Mouse (Mus musculus): ENCODE measurements around the gene Btd. TPM values are rescaled to one million over a fixed set of nuclear protein-coding genes. Genes with fewer than 3 reads are reported as not detected.

The Btd gene
- polyA plus RNA-seq, 1 experiment from 2014 or later = 11.6 TPM

DNA sequence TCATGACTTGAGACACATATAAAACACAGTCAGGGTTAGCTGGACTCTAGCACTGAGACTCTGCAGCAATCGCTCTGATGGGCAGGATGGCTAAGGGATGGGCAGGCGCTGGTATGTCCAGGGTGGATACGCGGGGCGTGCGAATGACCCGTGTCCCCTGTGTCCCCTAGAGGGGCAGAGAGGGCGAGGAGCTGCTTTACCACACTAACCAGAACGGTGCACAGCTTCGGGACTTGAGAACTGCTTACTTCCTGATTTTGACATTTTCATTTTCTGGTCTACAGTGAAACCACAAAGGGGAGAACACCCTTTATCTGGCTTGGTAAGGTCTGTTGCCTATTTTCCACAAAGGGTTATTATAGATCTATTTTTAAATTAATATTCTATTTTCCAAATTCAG lies 44.9 kb downstream of the Btd start:
- peak overlapping the region; percentile 31 for H3K4me2 ChIP-seq
- H3K9me3 ChIP-seq (replicated peaks) = no peaks in the 10 kb centered on the region
- no peaks in the 10 kb centered on the region for H3K27me3 ChIP-seq
- ATAC-seq (ENCODE audit: insufficient read depth) = no peak
- no peak overlapping the region for H3K4me3 ChIP-seq (replicated peaks)
- WGBS (ENCODE audit: insufficient replicate concordance) = 17% methylated on average over 10 of the region's 10 CpGs
- peak overlapping the region; percentile 33; the same call in 1 of the 2 replicates for H3K27ac ChIP-seq (replicated peaks)
- no peak overlapping the region for H3K9ac ChIP-seq
- no peaks in the 10 kb centered on the region for H3K36me3 ChIP-seq (replicated peaks)
- peaks cover 12% of the 10 kb centered on the region; the same call in 1 of the 2 replicates for H3K4me1 ChIP-seq (replicated peaks)

DNA sequence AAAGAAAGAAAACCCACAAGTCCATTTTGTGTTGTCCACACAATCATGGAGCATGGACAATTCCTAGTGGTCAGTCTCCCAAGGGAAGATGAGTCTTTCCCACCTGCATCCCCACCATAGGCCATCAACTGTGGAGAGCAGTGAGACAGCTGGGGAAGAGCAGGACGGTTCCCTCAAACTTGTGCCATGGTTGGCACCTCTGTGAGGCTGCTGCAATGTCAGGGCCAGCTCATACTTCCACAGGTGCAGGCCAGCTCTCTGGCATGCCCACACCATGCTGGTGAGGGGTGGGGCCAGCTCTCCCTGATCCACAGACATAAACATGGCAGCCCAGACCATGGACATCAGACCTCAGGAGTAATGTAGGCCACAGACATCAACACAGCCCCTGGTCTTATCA lies 45.4 kb downstream of the Btd start:
- Histone ChIP-seq H3K27ac (replicated peaks) (no peak overlapping the region), H3K9me3 (replicated peaks) (no peaks in the 10 kb centered on the region), H3K4me1 (replicated peaks) (peaks cover 12% of the 10 kb centered on the region; the same call in 1 of the 2 replicates), H3K4me3 (replicated peaks) (no peak overlapping the region), H3K36me3 (replicated peaks) (no peaks in the 10 kb centered on the region), H3K9ac (no peak overlapping the region), H3K27me3 (no peaks in the 10 kb centered on the region), H3K4me2 (no peak overlapping the region)
- ATAC-seq (ENCODE audit: insufficient read depth) = no peak
- 66% methylated on average over 1 of the region's 1 CpGs for WGBS (ENCODE audit: insufficient replicate concordance)

DNA sequence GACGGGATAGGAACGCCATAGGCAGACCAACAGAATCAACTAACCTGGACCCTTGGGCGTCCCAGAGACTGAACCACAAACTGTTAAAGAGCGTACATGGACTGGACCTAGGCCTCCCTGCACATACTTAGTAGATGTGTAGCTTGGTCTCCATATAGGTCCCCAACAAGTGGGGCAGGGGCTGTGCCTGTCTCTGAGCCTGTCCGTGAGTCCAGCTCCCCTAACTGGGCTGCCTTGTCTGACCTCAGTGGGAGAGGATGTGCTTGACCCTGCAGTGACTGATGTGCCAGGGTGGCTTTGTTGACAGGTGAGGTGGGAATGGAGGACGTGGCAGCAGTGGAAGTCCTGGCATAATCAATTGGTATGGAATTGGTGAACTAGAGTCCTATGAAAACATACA lies 51.7 kb downstream of the Btd start:
- Histone ChIP-seq H3K4me2 (no peak overlapping the region), H3K27ac (replicated peaks) (no peak overlapping the region), H3K9me3 (replicated peaks) (no peaks in the 10 kb centered on the region), H3K4me3 (replicated peaks) (no peak overlapping the region), H3K4me1 (replicated peaks) (no peaks in the 10 kb centered on the region), H3K9ac (no peak overlapping the region), H3K27me3 (no peaks in the 10 kb centered on the region), H3K36me3 (replicated peaks) (peaks cover 8% of the 10 kb centered on the region; the same call in 1 of the 2 replicates)
- 79% methylated on average over 6 of the region's 6 CpGs for WGBS (ENCODE audit: insufficient replicate concordance)
- no peak for ATAC-seq (ENCODE audit: insufficient read depth)

DNA sequence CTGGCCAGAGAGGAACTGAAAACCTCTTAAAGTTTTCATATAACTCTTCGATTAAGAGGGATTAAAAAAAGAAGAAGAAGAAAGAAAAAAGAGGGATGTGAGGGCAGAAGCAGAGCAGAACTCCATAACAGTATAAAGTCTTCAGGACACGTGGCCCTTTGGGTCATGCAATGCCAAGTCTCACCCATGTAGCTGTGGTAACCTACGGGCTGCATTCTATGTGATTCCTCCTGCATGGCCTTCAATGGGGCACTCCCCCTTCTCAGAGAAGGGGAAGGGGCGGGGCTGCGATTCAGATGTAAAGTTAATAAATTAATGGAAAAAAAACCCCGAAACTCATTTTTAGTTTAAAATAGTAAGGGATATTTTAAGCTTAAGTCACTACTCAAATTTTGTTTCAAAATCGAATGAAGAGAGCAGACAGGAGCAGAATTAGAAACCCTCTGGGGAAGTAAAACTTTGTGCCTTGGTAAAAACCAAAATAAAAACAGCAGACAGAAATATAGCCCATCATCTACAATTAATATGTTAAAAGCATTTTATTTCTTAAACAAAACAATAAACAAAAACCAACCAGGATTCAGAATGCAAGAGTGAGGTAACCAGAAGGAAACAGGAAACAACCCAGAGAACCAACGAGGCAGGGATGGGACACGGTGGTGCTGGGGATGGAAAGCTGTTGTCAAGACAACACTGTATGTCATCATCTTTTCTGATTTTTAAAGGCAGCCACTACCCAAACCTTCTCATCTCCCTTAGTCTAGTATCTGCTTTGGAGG lies 55.6 kb downstream of the Btd start:
- Histone ChIP-seq H3K27ac (replicated peaks) (no peak overlapping the region), H3K27me3 (no peaks in the 10 kb centered on the region), H3K9me3 (replicated peaks) (no peaks in the 10 kb centered on the region), H3K4me2 (no peak overlapping the region), H3K36me3 (replicated peaks) (peaks cover 32% of the 10 kb centered on the region), H3K4me1 (replicated peaks) (no peaks in the 10 kb centered on the region), H3K4me3 (replicated peaks) (no peak overlapping the region), H3K9ac (no peak overlapping the region)
- no peak for ATAC-seq (ENCODE audit: insufficient read depth)
- 65% methylated on average over 9 of the region's 9 CpGs for WGBS (ENCODE audit: insufficient replicate concordance)

DNA sequence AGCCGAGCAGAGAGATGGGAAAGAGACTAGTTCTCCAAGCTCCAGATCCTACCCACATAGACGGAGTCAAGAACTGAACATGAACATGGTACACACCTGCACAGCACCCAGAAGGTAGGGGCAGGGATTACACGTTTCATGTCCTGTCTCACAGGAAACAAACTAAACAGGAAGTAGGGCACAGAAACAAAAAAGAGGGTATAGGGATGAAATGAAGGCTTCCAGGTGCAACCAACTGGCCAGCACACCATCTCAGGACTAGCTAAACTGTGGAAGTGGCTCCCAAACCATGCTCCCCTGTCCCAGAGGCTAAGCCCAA lies 56.1 kb downstream of the Btd start:
- H3K4me2 ChIP-seq = no peak overlapping the region
- H3K9ac ChIP-seq = no peak overlapping the region
- H3K9me3 ChIP-seq (replicated peaks) = no peaks in the 10 kb centered on the region
- no peak overlapping the region for H3K4me3 ChIP-seq (replicated peaks)
- H3K27me3 ChIP-seq = no peaks in the 10 kb centered on the region
- 58% methylated on average over 3 of the region's 3 CpGs for WGBS (ENCODE audit: insufficient replicate concordance)
- peaks cover 37% of the 10 kb centered on the region for H3K36me3 ChIP-seq (replicated peaks)
- ATAC-seq (ENCODE audit: insufficient read depth) = no peak
- no peak overlapping the region for H3K27ac ChIP-seq (replicated peaks)
- no peaks in the 10 kb centered on the region for H3K4me1 ChIP-seq (replicated peaks)

DNA sequence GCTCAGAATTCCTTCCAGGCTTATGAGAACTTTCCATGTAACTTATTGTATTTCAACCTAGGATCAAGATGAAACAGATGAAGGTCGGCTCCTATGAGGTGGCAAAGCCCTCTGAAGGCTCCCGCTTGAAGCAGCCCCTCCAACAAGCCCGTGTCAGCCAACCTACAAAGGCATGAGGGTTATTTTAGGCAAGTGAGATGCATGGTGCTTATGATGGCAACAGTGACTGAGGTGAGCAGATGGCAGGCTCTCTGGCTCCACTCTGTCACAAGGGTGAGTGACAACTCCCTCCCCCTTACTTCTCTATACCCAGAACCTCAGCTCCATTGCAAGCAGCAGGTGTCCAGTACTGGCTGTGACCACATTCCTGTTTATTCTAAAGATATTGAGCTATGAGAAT lies 56.5 kb downstream of the Btd start:
- 82% methylated on average over 3 of the region's 3 CpGs for WGBS (ENCODE audit: insufficient replicate concordance)
- no peak overlapping the region for H3K9ac ChIP-seq
- no peaks in the 10 kb centered on the region for H3K9me3 ChIP-seq (replicated peaks)
- peaks cover 41% of the 10 kb centered on the region for H3K36me3 ChIP-seq (replicated peaks)
- H3K4me3 ChIP-seq (replicated peaks) = no peak overlapping the region
- no peak overlapping the region for H3K4me2 ChIP-seq
- H3K27me3 ChIP-seq = no peaks in the 10 kb centered on the region
- ATAC-seq (ENCODE audit: insufficient read depth) = no peak
- no peaks in the 10 kb centered on the region for H3K4me1 ChIP-seq (replicated peaks)
- H3K27ac ChIP-seq (replicated peaks) = no peak overlapping the region

DNA sequence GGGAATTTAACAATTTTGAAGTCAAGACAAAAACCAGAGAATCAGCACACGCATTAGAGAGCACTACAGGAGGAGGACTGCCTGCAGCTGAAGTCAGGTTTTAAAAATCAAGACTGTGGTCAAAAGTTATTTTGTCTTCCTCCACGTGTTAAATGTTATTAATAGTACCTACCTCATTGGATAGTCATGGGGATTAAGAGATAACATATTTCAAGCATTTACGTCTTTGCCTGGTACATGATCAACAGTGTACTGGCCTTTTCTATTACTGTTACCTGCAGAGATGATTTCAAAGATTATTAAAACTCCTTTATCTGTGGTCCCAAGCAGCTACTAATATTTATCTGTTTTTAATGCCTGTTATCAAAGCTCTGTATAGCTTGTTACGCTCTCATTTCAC lies 56.9 kb downstream of the Btd start:
- Histone ChIP-seq H3K27ac (replicated peaks) (no peak overlapping the region), H3K9ac (no peak overlapping the region), H3K27me3 (no peaks in the 10 kb centered on the region), H3K9me3 (replicated peaks) (no peaks in the 10 kb centered on the region), H3K36me3 (replicated peaks) (peaks cover 44% of the 10 kb centered on the region), H3K4me3 (replicated peaks) (no peak overlapping the region), H3K4me2 (no peak overlapping the region), H3K4me1 (replicated peaks) (no peaks in the 10 kb centered on the region)
- WGBS (ENCODE audit: insufficient replicate concordance) = 69% methylated on average over 4 of the region's 4 CpGs
- ATAC-seq (ENCODE audit: insufficient read depth) = no peak

DNA sequence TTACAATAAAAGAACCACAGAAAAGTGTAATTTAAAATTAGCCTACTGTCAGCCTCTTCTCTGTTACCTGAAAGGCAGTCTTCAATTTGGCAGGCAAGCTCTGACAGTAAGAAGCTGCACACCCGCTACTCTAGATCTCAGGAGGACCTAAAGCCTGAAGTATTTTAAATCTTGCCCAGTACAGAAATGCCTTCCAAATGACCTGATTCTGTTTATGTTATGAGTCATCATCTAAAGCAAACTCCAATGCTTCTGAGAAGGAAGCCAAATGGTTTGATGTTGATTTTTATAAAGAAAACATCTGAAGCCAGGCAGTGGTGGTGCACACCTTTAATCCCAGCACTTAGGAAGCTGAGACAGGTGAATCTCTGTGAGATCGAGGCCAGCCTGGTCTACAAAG lies 59.5 kb downstream of the Btd start:
- WGBS (ENCODE audit: insufficient replicate concordance) = 79% methylated on average over 2 of the region's 2 CpGs
- peaks cover 53% of the 10 kb centered on the region for H3K36me3 ChIP-seq (replicated peaks)
- no peak overlapping the region for H3K27ac ChIP-seq (replicated peaks)
- H3K4me3 ChIP-seq (replicated peaks) = no peak overlapping the region
- H3K4me1 ChIP-seq (replicated peaks) = no peaks in the 10 kb centered on the region
- no peak for ATAC-seq (ENCODE audit: insufficient read depth)
- H3K4me2 ChIP-seq = no peak overlapping the region
- no peaks in the 10 kb centered on the region for H3K27me3 ChIP-seq
- no peak overlapping the region for H3K9ac ChIP-seq
- no peaks in the 10 kb centered on the region for H3K9me3 ChIP-seq (replicated peaks)

DNA sequence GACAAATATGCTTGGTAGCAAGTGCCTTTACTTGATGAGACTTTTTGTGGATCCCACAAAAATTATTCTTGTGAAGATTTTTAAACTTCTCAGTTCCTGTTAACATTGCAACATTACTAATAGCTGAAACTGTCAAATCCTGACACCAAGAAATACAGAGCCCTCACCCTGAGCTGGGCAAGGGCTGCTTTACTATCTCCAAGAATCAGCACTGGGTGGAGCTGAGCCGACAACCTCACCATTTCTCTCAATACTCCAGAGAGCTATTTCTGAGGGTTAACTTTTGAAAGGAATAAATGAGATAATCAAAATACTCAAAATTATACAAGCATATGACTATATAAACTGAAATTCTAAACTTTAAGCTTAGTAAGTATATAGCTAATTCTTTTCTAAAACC lies 68.5 kb downstream of the Btd start:
- Histone ChIP-seq H3K9me3 (replicated peaks) (no peaks in the 10 kb centered on the region), H3K4me1 (replicated peaks) (peaks cover 14% of the 10 kb centered on the region; the same call in 1 of the 2 replicates), H3K27ac (replicated peaks) (no peak overlapping the region), H3K27me3 (no peaks in the 10 kb centered on the region), H3K36me3 (replicated peaks) (peaks cover 22% of the 10 kb centered on the region), H3K4me3 (replicated peaks) (no peak overlapping the region), H3K9ac (no peak overlapping the region), H3K4me2 (no peak overlapping the region)
- 16% methylated on average over 1 of the region's 1 CpGs for WGBS (ENCODE audit: insufficient replicate concordance)
- ATAC-seq (ENCODE audit: insufficient read depth) = peak; percentile 58

DNA sequence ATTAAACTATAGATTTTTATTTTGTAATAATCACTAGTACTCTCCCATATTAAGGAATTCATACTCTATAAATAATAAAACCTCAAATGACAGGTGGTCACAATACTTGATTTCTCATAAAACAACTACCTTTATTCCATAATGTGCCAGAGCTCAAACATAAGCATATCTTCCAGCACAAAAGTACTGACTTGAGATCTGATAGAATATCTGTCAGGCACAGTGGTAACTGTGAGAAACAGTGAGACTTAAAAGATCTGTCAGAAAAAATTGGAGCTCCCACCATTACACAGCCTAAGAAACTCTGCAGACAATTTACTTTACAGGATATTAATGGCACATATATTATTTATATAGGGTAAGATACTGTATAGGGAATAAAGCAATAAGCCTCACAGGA lies 74.8 kb downstream of the Btd start:
- Histone ChIP-seq H3K27ac (replicated peaks) (no peak overlapping the region), H3K4me1 (replicated peaks) (peaks cover 44% of the 10 kb centered on the region), H3K4me2 (no peak overlapping the region), H3K27me3 (no peaks in the 10 kb centered on the region), H3K36me3 (replicated peaks) (peaks cover 40% of the 10 kb centered on the region), H3K4me3 (replicated peaks) (no peak overlapping the region), H3K9ac (no peak overlapping the region), H3K9me3 (replicated peaks) (no peaks in the 10 kb centered on the region)
- no peak for ATAC-seq (ENCODE audit: insufficient read depth)

DNA sequence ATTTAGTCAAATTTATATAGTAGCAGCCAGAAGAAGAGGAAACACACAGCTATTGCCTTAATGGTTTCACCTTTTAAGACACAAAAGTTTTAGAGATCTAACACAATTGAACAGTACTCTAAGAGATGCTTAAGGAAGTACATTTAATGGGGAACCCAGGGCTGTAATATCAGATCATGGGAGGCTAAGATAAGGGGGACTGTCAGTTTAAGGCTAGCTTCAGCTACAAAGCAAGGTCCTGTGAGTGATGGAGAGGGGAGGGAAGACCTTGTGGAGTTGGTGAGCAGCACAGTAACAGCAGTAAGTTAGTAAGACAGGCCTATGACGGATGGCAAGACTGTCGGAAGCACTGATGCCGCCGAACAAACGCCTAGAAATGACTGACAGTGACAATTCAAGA lies 76.5 kb downstream of the Btd start:
- ATAC-seq (ENCODE audit: insufficient read depth) = no peak
- Histone ChIP-seq H3K4me1 (replicated peaks) (peaks cover 44% of the 10 kb centered on the region), H3K9me3 (replicated peaks) (no peaks in the 10 kb centered on the region), H3K27me3 (no peaks in the 10 kb centered on the region), H3K9ac (no peak overlapping the region), H3K36me3 (replicated peaks) (peaks cover 41% of the 10 kb centered on the region), H3K4me2 (no peak overlapping the region), H3K27ac (replicated peaks) (peak overlapping the region; percentile 46; the same call in 1 of the 2 replicates), H3K4me3 (replicated peaks) (no peak overlapping the region)
- WGBS (ENCODE audit: insufficient replicate concordance) = 82% methylated on average over 5 of the region's 5 CpGs

All from liver, embryonic 15.5 days (tissue).